Mouse (Mus musculus) liver, postnatal 0 days (tissue): ENCODE data around the gene Smco1.

Source experiments
- CTCF ChIP-seq: sonication (generic); IDR thresholded peaks from 2 replicates; pipeline ENCODE4 v1.5.1; 2016; ENCODE audit warnings: antibody characterized with exemption, low read depth
- EP300 ChIP-seq: IDR thresholded peaks from 2 replicates; pipeline ENCODE4 v1.6.1; 2016; ENCODE audit warnings: antibody characterized with exemption, low read depth, mild to moderate bottlenecking

DNA sequence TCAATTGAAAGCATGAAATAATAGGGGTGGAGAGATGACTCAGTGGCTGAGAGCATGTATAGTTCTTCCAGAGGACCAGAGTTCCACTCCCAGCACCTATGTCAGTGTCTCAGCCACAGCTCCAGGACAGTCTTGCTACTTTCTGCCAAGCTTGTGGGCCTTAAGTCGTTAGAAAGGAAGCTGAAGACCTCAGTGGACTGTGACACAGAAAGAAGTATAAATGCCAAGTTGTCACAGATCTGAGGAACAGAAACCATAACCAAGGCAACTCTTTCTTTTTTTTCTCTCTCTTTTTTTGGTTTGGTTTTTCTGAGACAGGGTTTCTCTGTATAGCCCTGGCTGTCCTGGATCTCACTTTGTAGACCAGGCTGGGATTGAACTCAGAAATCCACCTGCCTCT is 4.6 kb downstream of the Smco1 start:
- no peak for TF ChIP-seq EP300
- no peak for TF ChIP-seq CTCF
